Mouse (Mus musculus) embryonic facial prominence, embryonic 14.5 days (tissue): ENCODE measurements at regions not wholly inside any gene's neighbourhood (a gene's known extent, or its start where the extent isn't known, plus 50 kb on each side); places are given as distances from the start of the nearest gene placed in this dataset.

Experiments used
- ATAC-seq: fragments of 200-750 bp; cut with Nextera tagmentation; 2 replicates; pipeline ENCODE4 v1.8.0; 2017; ENCODE audit warnings: low read depth, moderate number of reproducible peaks, moderate TSS enrichment
- DNase-seq: peaks from one replicate; pipeline ENCODE4 v3.0.0-alpha.2; 2015; ENCODE audit warnings: low spot score
- H3K27ac ChIP-seq: fragments of 300-500 bp; sonication (generic); replicated peaks from 2 replicates; pipeline ENCODE4 v1.5.1; 2014; ENCODE audit warnings: low read depth, mild to moderate bottlenecking, low read length, moderate library complexity
- H3K27me3 ChIP-seq: fragments of 300-500 bp; sonication (generic); replicated peaks from 2 replicates; pipeline ENCODE4 v1.6.1; 2014; ENCODE audit warnings: low read length; ENCODE audit not compliant: control insufficient read depth, insufficient read depth
- H3K36me3 ChIP-seq: fragments of 300-500 bp; sonication (generic); 2 replicates; pipeline ENCODE4 v1.6.1; 2014; ENCODE audit warnings: low read length, mixed read lengths; ENCODE audit not compliant: control insufficient read depth, insufficient read depth
- H3K4me1 ChIP-seq: fragments of 300-500 bp; sonication (generic); 2 replicates; pipeline ENCODE4 v1.6.1; 2014; ENCODE audit warnings: antibody characterized with exemption, low read length; ENCODE audit not compliant: control insufficient read depth, insufficient read depth
- H3K4me2 ChIP-seq: fragments of 300-500 bp; sonication (generic); 2 replicates; pipeline ENCODE4 v1.6.1; 2014; ENCODE audit warnings: low read depth, mild to moderate bottlenecking, low read length, moderate library complexity, mixed read lengths
- H3K4me3 ChIP-seq: fragments of 300-500 bp; sonication (generic); 2 replicates; pipeline ENCODE4 v1.5.1; 2014; ENCODE audit warnings: low read depth, mild to moderate bottlenecking, low read length
- H3K9ac ChIP-seq: fragments of 300-500 bp; sonication (generic); 2 replicates; pipeline ENCODE4 v1.6.1; 2014; ENCODE audit warnings: low read depth, mild to moderate bottlenecking, low read length, moderate library complexity, mixed read lengths
- H3K9me3 ChIP-seq: fragments of 300-500 bp; sonication (generic); 2 replicates; pipeline ENCODE4 v1.6.1; 2016; ENCODE audit warnings: low read length; ENCODE audit not compliant: control insufficient read depth
- WGBS: fragments of 180-500 bp; shearing (Covaris S2); extraction: QIAGEN DNeasy Blood & Tissue Kit; methylation state at CpG from one replicate; pipeline ENCODE4 v1.1.7; 2014; 5-methylcytosine and 5-hydroxymethylcytosine counted together

GRCm38 (mm10) chr5:4499036-4499435 is 258.8 kb downstream of the Fzd1 start:
- 36% methylated on average over 4 of the region's 4 CpGs for WGBS
- H3K4me3 ChIP-seq = no peak overlapping the region
- no peak overlapping the region for H3K9ac ChIP-seq
- H3K27ac ChIP-seq = no peak overlapping the region
- DNase-seq = peak; percentile 44
- no peaks in the 10 kb centered on the region for H3K36me3 ChIP-seq
- no peak overlapping the region for H3K4me2 ChIP-seq
- H3K27me3 ChIP-seq = no peaks in the 10 kb centered on the region
- ATAC-seq = no peak
- H3K4me1 ChIP-seq = peaks cover 28% of the 10 kb centered on the region
- H3K9me3 ChIP-seq = no peaks in the 10 kb centered on the region

DNA sequence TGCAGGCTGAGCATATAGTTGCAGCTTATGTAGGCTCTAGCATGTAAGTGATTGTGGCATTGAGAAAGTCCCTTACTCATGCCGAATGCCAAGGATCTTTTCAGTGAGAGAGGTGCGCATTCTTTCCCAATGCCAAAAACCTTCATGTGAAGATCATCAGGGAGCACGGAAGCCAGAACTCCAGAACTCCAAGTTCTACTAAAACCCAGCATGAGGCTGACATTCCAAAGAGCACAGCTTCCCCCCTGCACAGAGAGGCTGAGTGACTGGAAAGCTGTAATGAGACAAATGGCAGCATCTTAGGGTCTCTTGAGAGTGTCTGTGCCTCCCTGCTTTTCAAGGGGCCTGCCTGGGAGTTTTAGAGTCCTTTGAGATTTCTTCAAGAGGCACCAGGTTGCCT is 259.4 kb downstream of the Fzd1 start:
- Histone ChIP-seq H3K9me3 (no peaks in the 10 kb centered on the region), H3K4me1 (peaks cover 28% of the 10 kb centered on the region), H3K36me3 (no peaks in the 10 kb centered on the region), H3K4me3 (no peak overlapping the region), H3K4me2 (no peak overlapping the region), H3K9ac (no peak overlapping the region), H3K27ac (no peak overlapping the region), H3K27me3 (no peaks in the 10 kb centered on the region)
- ATAC-seq (no peak), DNase-seq (no peak)
- WGBS = 79% methylated on average over 3 of the region's 3 CpGs

DNA sequence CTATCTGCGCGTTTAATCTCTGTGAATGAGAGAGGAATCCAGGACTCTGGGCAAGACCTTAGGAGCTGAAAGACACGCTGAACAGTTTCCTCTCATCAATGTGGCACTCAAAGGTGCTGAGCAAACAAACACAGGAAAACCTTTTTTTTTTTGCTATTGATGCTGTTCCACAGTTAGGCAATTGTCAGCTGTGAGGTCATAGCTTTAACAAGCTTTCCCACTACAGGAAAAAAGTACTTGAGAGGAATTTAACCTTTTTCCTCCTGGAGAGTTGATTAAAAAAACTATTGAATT is 261.0 kb downstream of the Fzd1 start:
- Histone ChIP-seq H3K27ac (peak overlapping the region; percentile 48), H3K9ac (no peak overlapping the region), H3K4me1 (peaks cover 28% of the 10 kb centered on the region), H3K27me3 (no peaks in the 10 kb centered on the region), H3K36me3 (no peaks in the 10 kb centered on the region), H3K4me2 (peak overlapping the region; percentile 42), H3K4me3 (no peak overlapping the region), H3K9me3 (no peaks in the 10 kb centered on the region)
- DNase-seq (peak; percentile 43), ATAC-seq (no peak)
- 19% methylated on average over 3 of the region's 3 CpGs for WGBS

DNA sequence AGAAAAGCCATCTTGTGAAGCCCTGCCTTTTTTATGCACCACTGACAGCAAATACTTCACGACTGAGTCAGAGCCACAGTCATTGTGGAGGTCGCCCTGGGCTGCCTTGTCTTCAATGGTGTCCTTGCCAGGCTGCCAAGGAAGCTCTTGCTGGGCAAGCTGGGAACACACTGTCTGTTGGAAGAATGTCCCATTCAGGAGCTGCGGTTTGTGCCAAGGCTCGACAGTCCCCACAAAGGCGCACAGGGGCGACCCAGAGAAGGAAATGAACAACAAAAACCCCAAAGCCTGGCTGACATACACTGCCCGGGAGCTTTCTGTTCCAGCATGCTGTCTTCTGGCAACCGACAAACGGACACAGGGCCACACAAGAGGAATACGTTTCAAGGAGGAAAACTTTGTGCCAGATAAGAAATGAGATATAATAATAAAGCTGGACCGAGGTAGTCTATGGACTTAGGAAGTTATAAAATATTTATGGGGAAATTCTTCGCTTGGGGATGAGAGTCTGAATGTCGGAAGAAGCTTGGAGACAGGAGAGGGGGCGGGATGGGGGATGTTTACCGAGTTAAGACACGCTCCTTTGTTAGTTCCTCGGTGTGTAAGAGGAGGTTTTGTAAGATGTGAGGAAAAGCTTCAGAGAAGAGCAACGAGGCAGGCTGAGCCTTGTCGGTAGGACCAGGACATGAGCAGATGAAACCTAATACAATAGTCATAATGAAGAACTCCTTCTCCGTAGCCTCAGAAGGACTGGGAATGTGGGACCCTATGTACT is 261.5 kb downstream of the Fzd1 start:
- no peaks in the 10 kb centered on the region for H3K27me3 ChIP-seq
- no peaks in the 10 kb centered on the region for H3K36me3 ChIP-seq
- peak; percentile 56; the same call in 1 of the 2 replicates for ATAC-seq
- H3K4me3 ChIP-seq = no peak overlapping the region
- H3K27ac ChIP-seq = peak overlapping the region; percentile 48
- H3K4me2 ChIP-seq = peak overlapping the region; percentile 42
- peaks cover 28% of the 10 kb centered on the region for H3K4me1 ChIP-seq
- DNase-seq = peak; percentile 54
- H3K9me3 ChIP-seq = no peaks in the 10 kb centered on the region
- WGBS = 18% methylated on average over 20 of the region's 20 CpGs
- no peak overlapping the region for H3K9ac ChIP-seq

DNA sequence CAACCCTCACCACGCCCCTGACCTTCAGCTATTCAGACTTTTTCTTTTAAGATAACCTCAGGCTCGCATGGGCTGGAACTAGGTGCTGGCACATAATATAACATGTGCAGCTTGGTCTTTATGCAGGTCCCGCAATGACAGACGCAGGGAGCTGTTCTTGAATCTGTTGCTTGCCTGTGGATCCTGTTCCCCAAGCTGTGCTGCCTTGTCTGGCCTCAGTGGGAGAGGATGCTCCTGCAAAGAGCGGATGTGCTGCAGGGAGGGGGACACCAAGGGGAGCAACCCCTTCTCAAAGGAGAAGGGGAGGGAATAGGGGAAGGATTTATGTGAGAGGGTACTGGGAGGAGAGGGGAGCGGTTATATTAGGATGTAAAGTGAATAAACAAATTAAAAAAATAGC is 262.4 kb downstream of the Fzd1 start:
- Histone ChIP-seq H3K27me3 (no peaks in the 10 kb centered on the region), H3K4me3 (no peak overlapping the region), H3K27ac (no peak overlapping the region), H3K9me3 (no peaks in the 10 kb centered on the region), H3K36me3 (no peaks in the 10 kb centered on the region), H3K4me2 (no peak overlapping the region), H3K4me1 (peaks cover 28% of the 10 kb centered on the region), H3K9ac (no peak overlapping the region)
- DNase-seq = no peak
- 71% methylated on average over 6 of the region's 6 CpGs for WGBS
- ATAC-seq = no peak

- ATAC-seq = peak; percentile 54
- 77% methylated on average over 4 of the region's 4 CpGs for WGBS
These were observed 271.3 kb downstream of the Fzd1 start for GRCm38 (mm10) chr5:4486391-4487132.

DNA sequence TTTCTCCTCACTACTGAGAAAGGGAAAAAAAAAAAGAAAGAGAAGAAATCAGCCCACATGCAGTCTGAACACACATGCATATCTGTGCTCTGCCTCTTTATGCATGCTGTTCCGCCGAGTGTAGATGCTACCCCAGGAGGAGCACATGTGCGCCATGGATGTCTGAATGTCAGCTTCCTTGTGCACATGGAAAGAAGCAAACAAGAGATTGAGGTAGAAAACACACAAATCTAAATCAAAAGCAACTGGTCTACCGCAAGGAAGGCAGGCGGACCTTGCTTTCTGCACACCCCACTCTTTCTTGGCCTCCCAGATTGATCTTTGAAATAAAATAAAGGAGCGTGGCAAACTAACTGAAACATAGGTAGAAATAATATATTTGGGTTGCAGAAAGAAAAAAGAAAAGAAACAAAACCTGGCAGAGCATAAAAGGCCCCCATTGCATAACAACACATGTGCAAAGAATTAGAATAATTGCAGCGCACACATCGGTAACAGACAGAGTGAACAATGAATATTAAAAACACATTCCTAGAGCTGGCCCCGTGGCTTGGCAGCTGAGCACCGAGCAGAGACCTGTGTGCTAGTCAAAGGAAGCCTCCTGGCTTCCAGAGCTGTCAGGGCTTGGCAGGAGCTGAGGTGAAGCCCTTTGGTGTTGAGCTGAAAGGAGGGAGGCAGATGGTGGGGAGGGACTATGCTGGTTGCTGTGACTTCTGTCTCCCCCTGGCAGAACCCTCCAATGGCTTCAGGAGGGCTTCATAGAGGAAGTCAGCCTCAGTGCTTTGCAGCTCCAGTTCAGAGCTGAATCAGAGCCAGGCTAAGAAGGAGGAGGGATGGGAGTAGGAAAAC is 272.1 kb downstream of the Fzd1 start:
- peak; percentile 89 for ATAC-seq
- peak overlapping the region; percentile 35 for H3K4me2 ChIP-seq
- H3K27ac ChIP-seq = peak overlapping the region; percentile 62

More at GRCm38 (mm10) chr5:4486391-4487132, 271.3 kb downstream of the Fzd1 start:
- DNase-seq = no peak
- no peak overlapping the region for H3K9ac ChIP-seq
- no peaks in the 10 kb centered on the region for H3K9me3 ChIP-seq
- no peaks in the 10 kb centered on the region for H3K27me3 ChIP-seq
- peak overlapping the region; percentile 62; the same call in 1 of the 2 replicates for H3K27ac ChIP-seq
- H3K4me3 ChIP-seq = no peak overlapping the region
- H3K4me2 ChIP-seq = no peak overlapping the region
- peaks cover 31% of the 10 kb centered on the region; the same call in 1 of the 2 replicates for H3K4me1 ChIP-seq
- H3K36me3 ChIP-seq = no peaks in the 10 kb centered on the region

GRCm38 (mm10) chr5:4484780-4485179 is 273.1 kb downstream of the Fzd1 start:
- no peak overlapping the region for H3K4me3 ChIP-seq
- WGBS = 10% methylated on average over 6 of the region's 6 CpGs
- no peaks in the 10 kb centered on the region for H3K9me3 ChIP-seq
- no peak overlapping the region for H3K9ac ChIP-seq
- peak overlapping the region; percentile 62 for H3K27ac ChIP-seq
- H3K36me3 ChIP-seq = no peaks in the 10 kb centered on the region
- peak; percentile 72 for DNase-seq
- 0 out of 2 replicates have a peak, but pooled peaks have one; percentile 16 for ATAC-seq
- peak overlapping the region; percentile 4; the same call in 1 of the 2 replicates for H3K4me2 ChIP-seq
- no peaks in the 10 kb centered on the region for H3K27me3 ChIP-seq
- H3K4me1 ChIP-seq = peaks cover 31% of the 10 kb centered on the region; the same call in 1 of the 2 replicates

More for the DNA sequence above, 272.1 kb downstream of the Fzd1 start:
- Histone ChIP-seq H3K36me3 (no peaks in the 10 kb centered on the region), H3K9ac (no peak overlapping the region), H3K4me3 (no peak overlapping the region), H3K9me3 (no peaks in the 10 kb centered on the region), H3K27me3 (no peaks in the 10 kb centered on the region), H3K4me1 (peaks cover 31% of the 10 kb centered on the region; the same call in 1 of the 2 replicates)
- DNase-seq = peak; percentile 89
- 21% methylated on average over 10 of the region's 10 CpGs for WGBS
